Mouse (Mus musculus) limb, embryonic 10.5 days (tissue): ENCODE measurements around the gene Slc28a3. TPM values are rescaled to one million over a fixed set of nuclear protein-coding genes. Genes with fewer than 3 reads are reported as not detected.
A peak's percentile ranks its signal among the peaks of the same experiment; 100 is the strongest.

ENCODE experiments used
- DNase-seq: peaks from one replicate; pipeline ENCODE4 v3.0.0-alpha.2; 2017; ENCODE audit warnings: low spot score
- H3K27ac ChIP-seq: fragments of 300-500 bp; sonication (generic); 2 replicates; pipeline ENCODE4 v1.5.1; 2016; ENCODE audit warnings: mild to moderate bottlenecking
- H3K27me3 ChIP-seq: fragments of 300-500 bp; sonication (generic); 2 replicates; pipeline ENCODE4 v1.6.1; 2016; ENCODE audit warnings: low read depth, mild to moderate bottlenecking; ENCODE audit not compliant: poor library complexity, severe bottlenecking
- H3K36me3 ChIP-seq: fragments of 300-500 bp; sonication (generic); 2 replicates; pipeline ENCODE4 v1.6.1; 2016; ENCODE audit warnings: mild to moderate bottlenecking, moderate library complexity
- H3K4me1 ChIP-seq: fragments of 300-500 bp; sonication (generic); 2 replicates; pipeline ENCODE4 v1.6.1; 2016
- H3K4me3 ChIP-seq: fragments of 300-500 bp; sonication (generic); 2 replicates; pipeline ENCODE4 v1.5.1; 2016; ENCODE audit warnings: mild to moderate bottlenecking, moderate library complexity
- H3K9me3 ChIP-seq: fragments of 300-500 bp; sonication (generic); replicated peaks from 2 replicates; pipeline ENCODE4 v1.6.1; 2016; ENCODE audit warnings: mild to moderate bottlenecking
- WGBS: fragments of 180-500 bp; shearing (Covaris S2); methylation state at CpG from one replicate; pipeline ENCODE4 v1.1.7; 2016; 5-methylcytosine and 5-hydroxymethylcytosine counted together
- polyA plus RNA-seq: library from polyadenylated mRNA; unstranded; fragments of >200 nt; fragmentation: Nextera tagmentation; extraction: Ambion mirVana; gene quantifications from 2 replicates; pipeline ENCODE4 v1.2.1, GENCODE M21; 2016

Slc28a3 gene
- polyA plus RNA-seq, 1 experiment from 2014 or later: 0.15 TPM

DNA sequence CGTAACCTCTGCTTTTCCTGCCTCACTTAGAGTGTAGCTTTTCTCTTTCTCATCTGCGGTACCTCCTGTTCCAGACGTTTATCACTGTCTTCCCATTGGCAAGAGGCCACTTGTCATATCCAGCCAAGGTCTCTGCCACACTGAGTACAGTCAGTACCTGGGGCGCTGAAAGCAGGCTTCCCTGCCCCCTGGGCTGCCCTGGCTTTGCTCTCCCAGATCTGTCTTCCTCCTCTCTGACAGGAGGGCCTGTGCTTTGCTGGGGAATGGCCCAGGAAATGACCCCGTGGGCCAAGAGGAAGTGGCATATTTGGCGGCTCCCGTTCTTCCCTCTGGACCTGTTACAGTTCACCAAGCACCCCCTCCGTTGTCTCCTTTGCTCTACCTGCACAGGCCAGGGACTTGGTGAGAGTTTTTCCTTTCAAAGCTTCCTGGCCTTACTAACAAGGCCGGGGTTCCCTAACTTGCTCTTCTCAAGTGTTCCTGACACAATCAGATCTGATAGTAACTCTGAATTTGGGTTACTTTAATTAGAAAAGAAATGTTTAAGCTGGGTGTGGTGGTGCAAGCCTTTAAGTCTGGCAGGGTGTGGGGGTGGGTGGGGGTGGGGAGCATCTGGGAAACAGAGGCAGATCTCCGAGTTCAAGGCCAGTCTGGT lies 9.3 kb downstream of the Slc28a3 start:
- Histone ChIP-seq H3K27ac (peak overlapping the region; percentile 44; the same call in 1 of the 2 replicates), H3K27me3 (no peaks in the 10 kb centered on the region), H3K36me3 (no peaks in the 10 kb centered on the region), H3K9me3 (no peaks in the 10 kb centered on the region), H3K4me3 (no peak overlapping the region), H3K4me1 (peaks cover 22% of the 10 kb centered on the region)
- no peak for DNase-seq
- WGBS: 57% methylated on average over 10 of the region's 10 CpGs

DNA sequence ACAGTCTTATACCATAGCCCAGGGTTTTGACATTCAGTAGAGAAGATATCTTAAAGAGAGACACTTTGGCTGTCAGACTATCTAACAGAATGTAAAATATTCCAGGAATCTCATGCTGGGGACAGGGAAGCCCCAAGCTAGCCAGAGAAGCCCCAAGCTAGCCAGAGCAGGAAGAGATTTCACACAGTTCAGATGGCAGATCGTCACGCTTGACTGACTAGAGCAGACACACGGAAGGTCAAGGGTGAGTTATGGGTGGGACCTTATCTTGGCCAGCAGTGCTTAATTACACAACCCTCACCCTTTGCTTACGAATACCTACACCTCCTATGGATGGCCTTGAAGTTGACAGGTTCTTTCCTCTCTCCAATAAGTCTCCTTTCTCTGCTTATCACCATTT lies 12.1 kb downstream of the Slc28a3 start:
- Histone ChIP-seq H3K27me3 (no peaks in the 10 kb centered on the region), H3K4me1 (peaks cover 22% of the 10 kb centered on the region), H3K27ac (no peak overlapping the region), H3K4me3 (no peak overlapping the region), H3K36me3 (no peaks in the 10 kb centered on the region), H3K9me3 (no peaks in the 10 kb centered on the region)
- WGBS: 58% methylated on average over 4 of the region's 4 CpGs
- no peak for DNase-seq

DNA sequence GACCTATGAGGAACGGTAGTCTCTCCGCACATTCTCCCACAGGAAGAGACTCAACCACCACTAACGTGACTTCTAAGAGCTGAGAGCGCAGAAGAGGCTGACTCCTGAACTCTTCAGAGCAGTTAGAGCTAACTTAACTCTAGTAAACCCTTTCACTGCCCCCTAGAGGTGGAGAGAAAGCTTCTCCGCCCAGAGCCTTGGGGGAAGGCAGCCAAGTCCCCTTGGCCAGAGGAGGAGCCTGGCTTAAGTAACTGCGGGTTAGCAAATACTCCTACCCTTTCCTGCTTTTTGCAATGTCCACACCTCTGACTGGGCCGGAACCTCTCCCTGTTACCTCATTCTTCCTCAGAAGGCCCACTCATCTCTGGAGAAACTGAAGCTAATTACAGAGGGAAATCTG lies 17.5 kb downstream of the Slc28a3 start:
- Histone ChIP-seq H3K9me3 (no peaks in the 10 kb centered on the region), H3K36me3 (no peaks in the 10 kb centered on the region), H3K27ac (no peak overlapping the region), H3K27me3 (peaks cover 6% of the 10 kb centered on the region; the same call in 1 of the 2 replicates), H3K4me3 (no peak overlapping the region), H3K4me1 (peaks cover 15% of the 10 kb centered on the region)
- DNase-seq: peak; percentile 49
- 24% methylated on average over 7 of the region's 7 CpGs for WGBS

DNA sequence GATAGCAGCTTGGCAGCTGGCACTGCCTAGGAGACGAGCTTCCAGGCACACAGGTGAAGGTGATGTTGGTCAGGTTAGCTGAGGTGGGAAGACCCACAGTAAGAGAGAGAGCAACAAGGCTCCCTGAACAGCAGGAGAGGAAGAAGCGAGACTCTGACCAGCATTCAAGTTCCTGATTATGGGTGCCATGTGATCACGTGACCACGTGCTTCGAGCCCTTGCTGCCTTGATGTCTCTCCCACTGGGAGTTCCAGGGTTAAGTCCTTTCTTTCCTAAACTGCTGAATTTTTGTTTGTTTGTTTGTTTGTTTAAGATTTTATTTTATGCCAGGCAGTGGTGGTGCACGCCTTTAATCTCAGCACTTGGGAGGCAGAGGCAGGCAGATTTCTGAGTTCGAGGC lies 18.8 kb downstream of the Slc28a3 start:
- 87% methylated on average over 7 of the region's 7 CpGs for WGBS
- Histone ChIP-seq H3K27me3 (peaks cover 8% of the 10 kb centered on the region; the same call in 1 of the 2 replicates), H3K4me3 (no peak overlapping the region), H3K36me3 (no peaks in the 10 kb centered on the region), H3K27ac (no peak overlapping the region), H3K4me1 (peaks cover 15% of the 10 kb centered on the region), H3K9me3 (no peaks in the 10 kb centered on the region)
- DNase-seq: no peak

DNA sequence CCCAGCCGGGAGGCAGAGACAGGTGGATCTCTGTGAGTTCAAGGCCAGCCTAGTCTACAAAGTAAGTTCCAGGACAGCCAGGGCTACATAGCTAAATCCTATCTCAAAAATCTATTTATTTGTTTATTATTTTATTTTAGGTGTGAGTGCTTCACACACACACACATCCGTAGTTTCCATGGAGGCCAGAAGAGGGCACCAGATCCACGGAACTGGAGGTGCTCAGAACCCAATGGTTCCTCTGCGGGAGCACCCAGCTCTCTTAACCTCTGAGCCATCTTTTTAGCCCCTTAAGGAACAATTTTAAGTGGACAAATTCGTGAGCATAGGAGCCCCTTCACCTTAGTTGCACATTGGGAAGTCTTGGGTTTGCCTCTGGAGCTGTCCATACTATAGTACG lies 20.0 kb downstream of the Slc28a3 start:
- 47% methylated on average over 6 of the region's 6 CpGs for WGBS
- Histone ChIP-seq H3K4me1 (peaks cover 15% of the 10 kb centered on the region), H3K4me3 (no peak overlapping the region), H3K36me3 (no peaks in the 10 kb centered on the region), H3K27ac (no peak overlapping the region), H3K9me3 (no peaks in the 10 kb centered on the region), H3K27me3 (peaks cover 8% of the 10 kb centered on the region; the same call in 1 of the 2 replicates)
- peak; percentile 64 for DNase-seq

DNA sequence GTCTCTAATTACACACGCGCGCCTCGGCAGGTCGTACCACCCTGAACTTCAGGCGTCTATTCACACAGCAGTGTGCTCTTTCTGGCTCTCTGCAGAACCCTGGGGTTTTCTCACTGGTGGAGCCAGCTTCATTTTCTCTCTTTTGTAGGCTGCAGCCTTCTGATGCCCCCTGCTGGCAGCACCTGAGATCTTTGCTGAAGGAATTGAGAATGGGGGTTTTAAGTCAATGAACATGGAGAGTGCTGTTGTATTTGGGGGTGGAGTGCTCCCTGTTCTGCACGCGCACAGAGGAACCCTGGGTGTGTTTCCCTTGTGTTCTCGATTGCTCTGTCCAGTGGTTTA lies 21.2 kb downstream of the Slc28a3 start:
- peak overlapping the region; percentile 27 for H3K4me3 ChIP-seq
- H3K27me3 ChIP-seq: peaks cover 8% of the 10 kb centered on the region; the same call in 1 of the 2 replicates
- H3K9me3 ChIP-seq: no peaks in the 10 kb centered on the region
- H3K36me3 ChIP-seq: no peaks in the 10 kb centered on the region
- peak; percentile 87 for DNase-seq
- peak overlapping the region; percentile 20; the same call in 1 of the 2 replicates for H3K27ac ChIP-seq
- 4% methylated on average over 9 of the region's 9 CpGs for WGBS
- peaks cover 15% of the 10 kb centered on the region for H3K4me1 ChIP-seq

DNA sequence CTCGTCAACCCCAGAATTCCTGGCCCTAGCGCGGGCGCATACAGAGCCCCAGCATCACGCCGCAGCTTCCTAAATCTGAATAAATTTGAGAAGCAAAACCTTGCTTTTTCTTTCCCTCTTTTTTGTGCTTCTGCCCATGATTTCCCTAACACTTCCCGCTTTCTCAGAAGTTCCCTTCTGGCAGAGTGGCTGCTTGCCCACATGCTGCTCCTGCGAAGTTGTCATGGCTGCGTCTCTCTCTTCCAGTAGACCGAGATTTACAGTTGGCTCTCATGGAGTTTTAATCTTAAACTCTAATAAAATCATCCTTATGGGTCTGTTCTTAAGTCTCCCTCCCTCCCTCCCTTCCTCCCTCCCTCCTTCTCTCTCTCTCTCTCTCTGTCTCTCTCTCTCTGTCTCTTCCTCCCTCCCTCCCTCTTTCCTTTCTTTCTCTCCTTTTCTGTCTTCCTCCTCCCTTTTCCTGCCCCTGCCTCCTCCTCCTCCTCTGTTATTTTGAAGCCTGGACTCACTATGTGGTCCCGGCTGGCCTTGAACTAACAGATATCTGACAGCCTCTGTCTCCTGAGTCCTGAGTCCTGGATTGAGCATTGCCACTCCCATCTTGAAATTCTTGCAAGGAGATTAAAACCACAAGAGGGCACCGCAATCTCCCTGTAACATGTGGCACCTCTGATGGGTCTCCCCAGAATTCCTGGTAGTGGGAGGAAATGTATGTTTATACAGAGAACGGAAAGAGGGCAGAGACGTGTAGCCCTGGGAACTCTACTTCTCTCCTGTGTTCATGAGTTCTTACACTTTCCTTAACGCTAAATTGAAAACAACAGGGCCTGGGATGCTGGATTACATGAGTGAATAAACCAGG lies 21.8 kb downstream of the Slc28a3 start:
- Histone ChIP-seq H3K9me3 (no peaks in the 10 kb centered on the region), H3K36me3 (no peaks in the 10 kb centered on the region), H3K27ac (peak overlapping the region; percentile 20; the same call in 1 of the 2 replicates), H3K4me3 (peak overlapping the region; percentile 27), H3K4me1 (peaks cover 15% of the 10 kb centered on the region), H3K27me3 (peaks cover 8% of the 10 kb centered on the region; the same call in 1 of the 2 replicates)
- 58% methylated on average over 15 of the region's 15 CpGs for WGBS
- DNase-seq: no peak

DNA sequence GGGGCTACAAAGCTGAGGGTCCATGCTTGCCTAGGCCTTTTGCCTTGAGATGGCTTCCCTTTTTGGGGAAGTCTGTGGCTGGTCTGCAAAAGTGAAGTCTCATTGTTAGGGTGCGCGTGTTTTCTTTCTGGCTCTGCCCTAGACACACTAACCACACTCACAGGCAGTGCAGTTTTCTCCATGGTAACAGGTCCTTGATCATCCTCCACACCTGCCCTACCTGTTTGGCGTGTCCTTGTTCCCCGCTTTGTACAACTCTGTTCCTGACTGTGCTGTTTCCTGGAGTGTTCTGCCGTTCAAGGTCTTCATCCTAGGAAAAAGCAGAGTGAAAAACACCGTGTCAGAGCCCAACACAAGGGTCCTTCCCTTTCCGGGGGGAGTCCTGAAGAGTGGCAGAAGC lies 22.7 kb downstream of the Slc28a3 start:
- Histone ChIP-seq H3K27me3 (peaks cover 8% of the 10 kb centered on the region; the same call in 1 of the 2 replicates), H3K36me3 (no peaks in the 10 kb centered on the region), H3K27ac (no peak overlapping the region), H3K9me3 (no peaks in the 10 kb centered on the region), H3K4me1 (peaks cover 11% of the 10 kb centered on the region; the same call in 1 of the 2 replicates), H3K4me3 (no peak overlapping the region)
- no peak for DNase-seq
- 82% methylated on average over 7 of the region's 7 CpGs for WGBS

DNA sequence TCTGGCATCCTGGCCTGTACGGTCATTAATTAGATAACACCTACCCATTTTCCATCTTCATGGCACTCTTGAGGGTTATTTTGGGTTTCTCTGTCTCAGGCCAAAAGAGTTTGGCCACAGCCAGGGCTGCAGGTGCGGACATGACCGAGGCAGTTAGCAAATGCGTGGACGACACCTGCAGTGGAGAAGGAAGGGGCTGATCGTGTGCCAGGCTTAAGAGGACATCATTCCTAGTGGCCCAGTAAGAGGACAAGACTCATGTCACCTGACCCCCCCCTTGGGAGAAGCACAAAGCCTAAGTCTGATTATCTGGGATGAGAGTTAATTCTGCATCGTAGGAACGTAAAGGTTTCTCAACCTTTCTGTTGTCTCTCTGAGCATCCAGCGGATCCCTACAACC lies 44.5 kb downstream of the Slc28a3 start:
- no peak overlapping the region for H3K4me3 ChIP-seq
- no peak for DNase-seq
- WGBS: 93% methylated on average over 9 of the region's 9 CpGs
- no peaks in the 10 kb centered on the region for H3K27me3 ChIP-seq
- no peak overlapping the region for H3K27ac ChIP-seq
- H3K4me1 ChIP-seq: peaks cover 6% of the 10 kb centered on the region
- no peaks in the 10 kb centered on the region for H3K9me3 ChIP-seq
- no peaks in the 10 kb centered on the region for H3K36me3 ChIP-seq

DNA sequence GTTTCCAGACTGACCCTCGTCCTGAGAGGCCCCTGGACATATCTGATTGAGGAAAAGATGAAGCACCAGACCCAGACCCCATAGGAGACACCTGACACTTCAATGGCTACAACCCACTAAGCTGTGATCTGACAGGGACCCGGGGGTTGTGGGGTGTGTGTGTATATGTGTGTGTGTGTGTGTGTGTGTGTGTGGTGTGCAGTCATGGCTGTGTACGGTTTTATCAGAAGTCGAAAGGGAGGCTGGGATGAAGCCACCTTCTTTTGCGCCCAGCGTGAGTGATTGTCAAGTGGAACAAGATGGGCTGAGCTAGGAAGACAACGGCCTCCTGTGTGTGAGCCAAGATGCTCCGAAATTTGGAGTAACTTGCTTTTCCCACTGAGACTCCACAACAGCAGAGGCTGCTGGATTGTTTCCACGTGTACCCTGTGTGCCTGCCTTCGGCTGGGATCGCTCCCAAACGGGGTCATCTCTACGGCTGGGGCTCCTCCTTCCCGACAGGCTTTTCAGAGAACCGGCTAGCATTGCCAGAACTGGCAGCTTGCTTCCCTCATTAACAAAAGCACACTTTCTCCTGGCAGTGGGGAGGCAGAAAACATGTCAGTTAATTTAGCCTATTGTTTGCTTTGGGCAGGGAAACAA lies 50.1 kb downstream of the Slc28a3 start:
- H3K27me3 ChIP-seq: no peaks in the 10 kb centered on the region
- no peak overlapping the region for H3K4me3 ChIP-seq
- WGBS: 82% methylated on average over 15 of the region's 15 CpGs
- peaks cover 4% of the 10 kb centered on the region for H3K4me1 ChIP-seq
- no peaks in the 10 kb centered on the region for H3K9me3 ChIP-seq
- H3K36me3 ChIP-seq: no peaks in the 10 kb centered on the region
- H3K27ac ChIP-seq: no peak overlapping the region
- no peak for DNase-seq

DNA sequence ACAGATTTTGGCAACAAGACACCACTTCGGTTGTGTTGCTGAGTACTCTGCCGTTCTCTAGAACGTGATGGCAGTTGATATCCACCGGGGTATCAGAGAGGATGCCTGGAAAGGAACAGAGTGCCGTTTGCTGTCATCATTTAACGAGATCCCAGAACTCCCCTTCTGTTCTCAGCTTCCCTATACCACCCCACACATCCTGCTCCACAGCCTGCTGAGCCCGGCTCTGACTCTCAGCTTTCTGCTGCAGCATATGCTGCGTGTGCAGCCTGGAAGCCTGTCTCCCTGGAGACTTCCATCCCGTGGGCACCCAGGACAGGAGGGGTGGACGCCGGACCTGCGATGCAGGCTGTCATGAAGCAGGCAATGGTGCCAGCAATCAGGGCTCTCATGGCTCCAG lies 52.5 kb downstream of the Slc28a3 start:
- Histone ChIP-seq H3K4me3 (no peak overlapping the region), H3K9me3 (no peaks in the 10 kb centered on the region), H3K4me1 (peaks cover 7% of the 10 kb centered on the region), H3K27me3 (no peaks in the 10 kb centered on the region), H3K27ac (no peak overlapping the region), H3K36me3 (no peaks in the 10 kb centered on the region)
- WGBS: 84% methylated on average over 12 of the region's 12 CpGs
- no peak for DNase-seq

DNA sequence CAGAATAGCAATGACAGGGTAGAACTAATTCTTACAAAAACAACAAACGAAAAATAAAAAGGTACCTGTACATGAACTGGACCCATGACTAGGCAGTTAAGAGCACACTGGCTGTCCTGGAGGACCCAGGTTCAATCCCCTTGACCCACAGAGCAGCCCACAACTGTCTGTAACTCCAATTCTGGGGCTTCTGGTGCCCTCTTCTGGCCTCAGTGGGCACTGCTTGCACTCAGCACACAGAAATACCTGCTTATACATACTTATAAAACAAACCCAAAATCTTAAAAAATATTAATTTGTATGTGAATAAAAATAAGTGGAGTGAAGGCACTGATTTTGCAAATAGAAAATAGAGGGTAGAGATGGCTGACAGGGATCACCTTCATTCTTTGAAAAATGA lies 54.7 kb downstream of the Slc28a3 start:
- no peak for DNase-seq
- no peak overlapping the region for H3K4me3 ChIP-seq
- H3K4me1 ChIP-seq: peaks cover 7% of the 10 kb centered on the region
- H3K27ac ChIP-seq: no peak overlapping the region
- WGBS: 50% methylated on average over 1 of the region's 1 CpGs
- no peaks in the 10 kb centered on the region for H3K9me3 ChIP-seq
- no peaks in the 10 kb centered on the region for H3K27me3 ChIP-seq
- H3K36me3 ChIP-seq: no peaks in the 10 kb centered on the region

DNA sequence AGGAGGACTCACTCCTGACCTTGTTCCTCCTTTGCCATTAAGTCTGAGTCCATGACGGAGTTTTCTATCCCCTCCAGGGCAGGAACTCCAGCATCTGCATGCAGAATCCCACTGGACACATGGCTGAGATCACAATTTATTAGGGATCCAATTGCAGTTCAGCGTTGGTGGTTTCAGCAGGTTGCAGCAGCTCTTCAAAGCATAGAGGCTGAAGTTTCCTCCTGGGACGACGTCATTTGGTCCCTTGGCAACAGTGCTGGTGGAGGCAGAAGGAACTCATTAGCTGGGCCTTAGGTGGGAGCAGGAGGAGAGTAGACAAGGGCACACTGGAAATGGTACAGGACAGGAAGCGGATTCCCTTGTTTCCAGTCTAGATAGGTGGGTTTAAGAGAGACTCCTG lies 55.1 kb downstream of the Slc28a3 start:
- H3K4me3 ChIP-seq: no peak overlapping the region
- H3K27me3 ChIP-seq: no peaks in the 10 kb centered on the region
- H3K27ac ChIP-seq: no peak overlapping the region
- H3K9me3 ChIP-seq: no peaks in the 10 kb centered on the region
- H3K4me1 ChIP-seq: peaks cover 7% of the 10 kb centered on the region
- peak; percentile 48 for DNase-seq
- WGBS: 41% methylated on average over 5 of the region's 5 CpGs
- H3K36me3 ChIP-seq: no peaks in the 10 kb centered on the region
